28 mouse cellular contexts compared by ENCODE assay signal in the genomic region with DNA sequence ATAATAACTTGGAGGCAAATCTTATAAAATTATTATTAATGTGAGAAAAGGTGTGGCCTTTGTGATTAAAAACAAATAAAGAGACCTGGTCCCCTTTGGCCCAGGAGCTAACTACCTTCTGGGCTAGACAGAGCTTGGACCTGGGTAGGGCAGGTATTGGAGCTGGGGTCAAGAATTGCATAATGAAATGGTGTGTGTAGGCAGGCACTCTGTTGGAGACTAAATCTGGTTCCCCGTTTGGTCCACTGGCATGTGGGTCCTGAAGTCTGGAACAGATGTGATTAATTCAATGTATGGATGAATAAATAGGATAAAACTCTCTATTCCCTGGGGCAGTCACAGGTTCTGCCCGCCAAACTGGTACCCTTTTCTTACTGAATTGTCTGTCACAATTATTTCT.
A peak's percentile ranks its signal among the peaks of the same experiment; 100 is the strongest.
DNase-seq lines count a peak whose midpoint lies in the region; ATAC-seq and TF ChIP-seq lines count a peak whose summit lies in the region.
"Had no signal": no experiment of that assay in that cellular context is flagged by ENCODE, and none has a peak within 500 bp of the region (broad histone marks: within the 10 kb centered on the region; RNA-seq: fewer than 3 reads in every experiment).

No protein-coding gene starts in this region.

- TF ChIP-seq CTCF in forebrain, postnatal 0 days (IDR thresholded peaks at IDR 0.05; ENCODE audit: low read depth): no peak
- no peak for TF ChIP-seq CTCF in brain, embryonic 14.5 days (IDR thresholded peaks at IDR 0.05; ENCODE audit: borderline replicate concordance, extremely low read depth, insufficient read depth, insufficient read length)

- no peaks in the 10 kb centered on the region for H3K27me3 ChIP-seq in forebrain, embryonic 11.5 days (ENCODE audit: control insufficient read depth, insufficient read depth, low read length)
- no peaks in the 10 kb centered on the region for H3K27me3 ChIP-seq in forebrain, postnatal 0 days (ENCODE audit: insufficient read depth, low read length)
- H3K27me3 ChIP-seq in forebrain, embryonic 14.5 days (replicated peaks; ENCODE audit: control insufficient read depth, insufficient read depth, low read length): no peaks in the 10 kb centered on the region
- no peaks in the 10 kb centered on the region for H3K27me3 ChIP-seq in forebrain, embryonic 15.5 days
- H3K27me3 ChIP-seq: CH12.LX; embryonic facial prominence, embryonic 12.5 days; embryonic facial prominence, embryonic 15.5 days; heart, embryonic 12.5 days; heart, embryonic 15.5 days; hindbrain, embryonic 13.5 days; intestine, embryonic 15.5 days; Patski had no signal

- H3K9ac ChIP-seq in forebrain, embryonic 11.5 days (ENCODE audit: low read length): no peak overlapping the region
- no peak overlapping the region for H3K9ac ChIP-seq in forebrain, postnatal 0 days
- no peak overlapping the region for H3K9ac ChIP-seq in forebrain, embryonic 14.5 days (ENCODE audit: low read length)
- H3K9ac ChIP-seq in forebrain, embryonic 15.5 days (replicated peaks): no peak overlapping the region
- H3K9ac ChIP-seq: embryonic facial prominence, embryonic 12.5 days; embryonic facial prominence, embryonic 15.5 days; heart, embryonic 12.5 days; heart, embryonic 15.5 days; hindbrain, embryonic 13.5 days; intestine, embryonic 15.5 days had no signal

- H3K36me3 ChIP-seq in forebrain, embryonic 11.5 days (ENCODE audit: control insufficient read depth, insufficient read depth, low read length): no peaks in the 10 kb centered on the region
- no peaks in the 10 kb centered on the region for H3K36me3 ChIP-seq in forebrain, postnatal 0 days (ENCODE audit: insufficient read depth)
- no peaks in the 10 kb centered on the region for H3K36me3 ChIP-seq in forebrain, embryonic 14.5 days (ENCODE audit: control insufficient read depth, insufficient read depth, low read length)
- H3K36me3 ChIP-seq in forebrain, embryonic 15.5 days: no peaks in the 10 kb centered on the region
- H3K36me3 ChIP-seq: embryonic facial prominence, embryonic 12.5 days; embryonic facial prominence, embryonic 15.5 days; G1E; heart, embryonic 12.5 days; heart, embryonic 15.5 days; hindbrain, embryonic 10.5 days; hindbrain, embryonic 13.5 days; intestine, embryonic 15.5 days had no signal

- peak; percentile 28; the same call in 1 of the 2 replicates for ATAC-seq in forebrain, embryonic 11.5 days (replicated peaks; ENCODE audit: low FRiP score)
- ATAC-seq in forebrain, postnatal 0 days: no peak
- no peak for ATAC-seq in forebrain, embryonic 14.5 days
- no peak for ATAC-seq in forebrain, embryonic 15.5 days (replicated peaks)
- ATAC-seq: hindbrain, embryonic 16.5 days; intestine, embryonic 15.5 days; Patski had no signal

- no peak overlapping the region for H3K4me2 ChIP-seq in forebrain, embryonic 11.5 days (ENCODE audit: low read depth, low read length, severe bottlenecking)
- no peak overlapping the region for H3K4me2 ChIP-seq in forebrain, postnatal 0 days (ENCODE audit: low read depth)
- H3K4me2 ChIP-seq in forebrain, embryonic 14.5 days (ENCODE audit: low read length): no peak overlapping the region
- no peak overlapping the region for H3K4me2 ChIP-seq in forebrain, embryonic 15.5 days (replicated peaks)
- H3K4me2 ChIP-seq: embryonic facial prominence, embryonic 12.5 days; embryonic facial prominence, embryonic 15.5 days; heart, embryonic 12.5 days; heart, embryonic 15.5 days; hindbrain, embryonic 13.5 days; intestine, embryonic 15.5 days had no signal

- 15% methylated on average over 2 of the region's 2 CpGs for WGBS in forebrain, embryonic 11.5 days
- 22% methylated on average over 2 of the region's 2 CpGs for WGBS in forebrain, postnatal 0 days
- WGBS in forebrain, embryonic 14.5 days: 10% methylated on average over 2 of the region's 2 CpGs
- WGBS in forebrain, embryonic 15.5 days: 21% methylated on average over 2 of the region's 2 CpGs

- no peaks in the 10 kb centered on the region for H3K9me3 ChIP-seq in forebrain, embryonic 11.5 days (ENCODE audit: control insufficient read depth, low read length)
- no peaks in the 10 kb centered on the region for H3K9me3 ChIP-seq in forebrain, postnatal 0 days (ENCODE audit: low read length)
- H3K9me3 ChIP-seq in forebrain, embryonic 14.5 days (replicated peaks; ENCODE audit: control insufficient read depth, low read length): no peaks in the 10 kb centered on the region
- no peaks in the 10 kb centered on the region for H3K9me3 ChIP-seq in forebrain, embryonic 15.5 days
- H3K9me3 ChIP-seq: embryonic facial prominence, embryonic 12.5 days; embryonic facial prominence, embryonic 15.5 days; heart, embryonic 12.5 days; heart, embryonic 15.5 days; hindbrain, embryonic 10.5 days; hindbrain, embryonic 13.5 days; intestine, embryonic 15.5 days had no signal

- TF ChIP-seq POLR2A in brain, embryonic 14.5 days (IDR thresholded peaks at IDR 0.05; ENCODE audit: borderline replicate concordance, extremely low read depth, insufficient read depth, insufficient read length, poor library complexity, severe bottlenecking): no peak

- H3K4me1 ChIP-seq in forebrain, embryonic 11.5 days (replicated peaks; ENCODE audit: control insufficient read depth, insufficient read depth, low read length): no peaks in the 10 kb centered on the region
- no peaks in the 10 kb centered on the region for H3K4me1 ChIP-seq in forebrain, postnatal 0 days (ENCODE audit: insufficient read depth)
- H3K4me1 ChIP-seq in forebrain, embryonic 14.5 days (ENCODE audit: control insufficient read depth, insufficient read depth, low read length): 0 out of 2 replicates have a peak, but pooled peaks cover 4% of the 10 kb centered on the region
- H3K4me1 ChIP-seq in forebrain, embryonic 15.5 days: peaks cover 16% of the 10 kb centered on the region; the same call in 1 of the 2 replicates
- H3K4me1 ChIP-seq: embryonic facial prominence, embryonic 12.5 days; embryonic facial prominence, embryonic 15.5 days; heart, embryonic 12.5 days; heart, embryonic 15.5 days; intestine, embryonic 15.5 days had no signal

- H3K27ac ChIP-seq in forebrain, embryonic 11.5 days (ENCODE audit: low read depth, low read length): no peak overlapping the region
- H3K27ac ChIP-seq in forebrain, postnatal 0 days (ENCODE audit: low read depth, low read length): no peak overlapping the region
- H3K27ac ChIP-seq in forebrain, embryonic 14.5 days (ENCODE audit: low read depth, low read length): no peak overlapping the region
- no peak overlapping the region for H3K27ac ChIP-seq in forebrain, embryonic 15.5 days (replicated peaks)
- H3K27ac ChIP-seq: embryonic facial prominence, embryonic 12.5 days; embryonic facial prominence, embryonic 15.5 days; heart, embryonic 15.5 days; hindbrain, embryonic 10.5 days; hindbrain, embryonic 13.5 days; intestine, embryonic 15.5 days had no signal

- DNase-seq in forebrain, embryonic 11.5 days (ENCODE audit: low spot score): no peak
- no peak for DNase-seq in forebrain, postnatal 0 days
- peak; percentile 35 for DNase-seq in forebrain, embryonic 14.5 days (ENCODE audit: low spot score)
- peak; percentile 67 for DNase-seq in brain, embryonic 14.5 days (ENCODE audit: low read depth)
- DNase-seq in layer of hippocampus, adult 18-20 months (ENCODE audit: low spot score in 2 of 2): no peak
- DNase-seq: adrenal gland, postnatal 10 days; adrenal gland, postnatal 36 days; cerebellum, adult 11 months; cerebellum, adult 2 months; cerebellum, adult 9-11 months; cerebellum, postnatal 25 days; gastrocnemius, postnatal 10 days; gastrocnemius, postnatal 36 days; heart, postnatal 10 days; heart, postnatal 36 days; kidney, adult 11 months had no signal

- no peak overlapping the region for H3K4me3 ChIP-seq in forebrain, embryonic 11.5 days (ENCODE audit: low read depth, low read length)
- H3K4me3 ChIP-seq in forebrain, postnatal 0 days (ENCODE audit: low read depth, low read length): no peak overlapping the region
- no peak overlapping the region for H3K4me3 ChIP-seq in forebrain, embryonic 14.5 days (ENCODE audit: low read depth, low read length)
- H3K4me3 ChIP-seq in forebrain, embryonic 15.5 days: no peak overlapping the region
- H3K4me3 ChIP-seq: embryonic facial prominence, embryonic 12.5 days; embryonic facial prominence, embryonic 15.5 days; heart, embryonic 12.5 days; heart, embryonic 15.5 days; hindbrain, embryonic 10.5 days; hindbrain, embryonic 13.5 days; intestine, embryonic 15.5 days had no signal

Comparison
In these comparisons a context has a peak if more than half of its experiments do, and no peak if none do; other contexts are left out.
1. DNase-seq: peak in forebrain, embryonic 14.5 days (single experiment) and brain, embryonic 14.5 days (single experiment); none in forebrain, embryonic 11.5 days (single experiment), forebrain, postnatal 0 days (single experiment) and layer of hippocampus, adult 18-20 months (0 of 2).